Mouse (Mus musculus) limb, embryonic 13.5 days (tissue): ENCODE results near the gene Ninj2. TPM values are rescaled to one million over a fixed set of nuclear protein-coding genes. Genes with fewer than 3 reads are reported as not detected.

ENCODE experiments used
- ATAC-seq: fragments of 200-750 bp; cut with Nextera tagmentation; 2 replicates; pipeline ENCODE4 v1.8.0; 2017; ENCODE audit warnings: low read depth, moderate number of reproducible peaks, moderate TSS enrichment; ENCODE audit not compliant: low FRiP score
- H3K27ac ChIP-seq: fragments of 300-500 bp; sonication (generic); 2 replicates; pipeline ENCODE4 v1.5.1; 2015; ENCODE audit warnings: inconsistent platforms, mild to moderate bottlenecking, moderate library complexity
- H3K27me3 ChIP-seq: fragments of 300-500 bp; sonication (generic); 2 replicates; pipeline ENCODE4 v1.6.1; 2015; ENCODE audit warnings: mild to moderate bottlenecking, inconsistent platforms
- H3K36me3 ChIP-seq: fragments of 300-500 bp; sonication (generic); 2 replicates; pipeline ENCODE4 v1.6.1; 2015; ENCODE audit warnings: inconsistent platforms, mild to moderate bottlenecking, moderate library complexity
- H3K4me1 ChIP-seq: fragments of 300-500 bp; sonication (generic); 2 replicates; pipeline ENCODE4 v1.6.1; 2015; ENCODE audit warnings: inconsistent platforms
- H3K4me2 ChIP-seq: fragments of 300-500 bp; sonication (generic); replicated peaks from 2 replicates; pipeline ENCODE4 v1.6.1; 2015; ENCODE audit warnings: inconsistent platforms, mild to moderate bottlenecking, moderate library complexity
- H3K4me3 ChIP-seq: fragments of 300-500 bp; sonication (generic); 2 replicates; pipeline ENCODE4 v1.5.1; 2015; ENCODE audit warnings: moderate library complexity, mild to moderate bottlenecking, inconsistent platforms
- H3K9ac ChIP-seq: fragments of 300-500 bp; sonication (generic); 2 replicates; pipeline ENCODE4 v1.6.1; 2015; ENCODE audit warnings: mild to moderate bottlenecking, inconsistent platforms
- H3K9me3 ChIP-seq: fragments of 300-500 bp; sonication (generic); 2 replicates; pipeline ENCODE4 v1.6.1; 2016; ENCODE audit warnings: inconsistent platforms
- WGBS: fragments of 180-500 bp; shearing (Covaris S2); methylation state at CpG from one replicate; pipeline ENCODE4 v1.1.7; 2015; 5-methylcytosine and 5-hydroxymethylcytosine counted together
- polyA plus RNA-seq: library from polyadenylated mRNA; unstranded; fragments of >200 nt; fragmentation: Nextera tagmentation; extraction: Ambion mirVana; gene quantifications from 2 replicates; pipeline ENCODE4 v1.2.1, GENCODE M21; 2015

Ninj2 gene
- polyA plus RNA-seq, 1 experiment from 2014 or later, result 0.98 TPM

- peak overlapping the region; percentile 51; the same call in 1 of the 2 replicates for H3K9ac ChIP-seq
- no peaks in the 10 kb centered on the region for H3K9me3 ChIP-seq
- WGBS, result 14% methylated on average over 18 of the region's 18 CpGs
- H3K27ac ChIP-seq, result no peak overlapping the region
- peaks cover 19% of the 10 kb centered on the region for H3K4me1 ChIP-seq
- peak overlapping the region; percentile 56 for H3K4me2 ChIP-seq
- no peaks in the 10 kb centered on the region for H3K36me3 ChIP-seq
- no peak for ATAC-seq
- no peaks in the 10 kb centered on the region for H3K27me3 ChIP-seq
- H3K4me3 ChIP-seq, result peak overlapping the region; percentile 22
These were observed 94.5 kb downstream of the Ninj2 start for GRCm38 (mm10) chr6:120187587-120188176.

- peaks cover 19% of the 10 kb centered on the region for H3K4me1 ChIP-seq
- H3K4me2 ChIP-seq, result peak overlapping the region; percentile 56
- no peaks in the 10 kb centered on the region for H3K9me3 ChIP-seq
- H3K9ac ChIP-seq, result peak overlapping the region; percentile 26; the same call in 1 of the 2 replicates
- H3K4me3 ChIP-seq, result peak overlapping the region; percentile 22
- 21% methylated on average over 24 of the region's 24 CpGs for WGBS
- H3K27me3 ChIP-seq, result no peaks in the 10 kb centered on the region
- no peak overlapping the region for H3K27ac ChIP-seq
- ATAC-seq, result peak; percentile 62; the same call in 1 of the 2 replicates
- H3K36me3 ChIP-seq, result no peaks in the 10 kb centered on the region
These were observed 95.5 kb downstream of the Ninj2 start for GRCm38 (mm10) chr6:120188376-120189235.

DNA sequence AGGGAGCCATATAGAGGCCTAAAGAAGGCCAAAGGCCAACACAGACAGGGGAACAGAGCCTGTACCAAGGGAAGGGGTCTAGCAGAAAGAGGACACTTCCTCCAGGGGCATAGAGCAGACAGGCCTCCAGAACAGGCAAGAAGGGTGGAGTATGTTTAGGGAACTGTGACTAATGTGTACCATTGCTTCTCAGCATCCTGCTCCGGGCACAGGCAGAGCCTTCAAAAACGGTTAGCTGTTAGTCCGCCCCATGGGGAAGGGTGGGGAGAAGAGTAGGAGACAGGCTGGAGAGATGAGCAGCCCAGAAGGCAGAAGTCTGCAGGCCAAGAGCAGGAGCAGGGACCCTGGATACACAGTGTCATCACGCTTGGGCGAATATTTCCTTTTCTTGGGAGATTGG, 96.1 kb downstream of the Ninj2 start:
- H3K27me3 ChIP-seq, result no peaks in the 10 kb centered on the region
- no peak overlapping the region for H3K27ac ChIP-seq
- WGBS, result 86% methylated on average over 5 of the region's 5 CpGs
- peaks cover 19% of the 10 kb centered on the region for H3K4me1 ChIP-seq
- H3K4me2 ChIP-seq, result no peak overlapping the region
- H3K9me3 ChIP-seq, result no peaks in the 10 kb centered on the region
- no peak overlapping the region for H3K9ac ChIP-seq
- H3K4me3 ChIP-seq, result no peak overlapping the region
- ATAC-seq, result no peak
- H3K36me3 ChIP-seq, result no peaks in the 10 kb centered on the region

DNA sequence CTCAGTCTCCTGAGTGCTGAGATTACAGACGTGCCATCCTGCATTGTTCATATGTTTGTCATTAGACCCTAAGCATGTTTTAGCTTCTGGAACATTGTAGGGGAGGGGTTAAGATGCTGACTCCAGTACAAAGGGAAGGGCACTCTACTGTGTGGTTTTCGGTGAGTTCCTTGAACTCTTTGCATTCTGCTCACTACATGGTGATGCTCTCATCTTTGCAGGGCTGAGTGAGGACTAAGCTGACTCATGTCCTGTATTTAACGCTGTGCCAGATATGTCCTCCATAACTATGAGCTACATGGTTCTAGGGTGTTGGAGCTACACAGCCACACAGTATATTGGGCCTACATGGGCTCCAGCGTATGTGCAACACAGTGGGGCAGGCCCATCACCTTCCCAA, 97.2 kb downstream of the Ninj2 start:
- Histone ChIP-seq H3K27ac (no peak overlapping the region), H3K9me3 (no peaks in the 10 kb centered on the region), H3K36me3 (no peaks in the 10 kb centered on the region), H3K9ac (no peak overlapping the region), H3K4me1 (peaks cover 19% of the 10 kb centered on the region), H3K4me3 (no peak overlapping the region), H3K27me3 (0 out of 2 replicates have a peak, but pooled peaks cover 3% of the 10 kb centered on the region), H3K4me2 (no peak overlapping the region)
- ATAC-seq, result no peak
- WGBS, result 85% methylated on average over 4 of the region's 4 CpGs

GRCm38 (mm10) chr6:120190912-120191311, 97.8 kb downstream of the Ninj2 start:
- WGBS, result 45% methylated on average over 4 of the region's 4 CpGs
- Histone ChIP-seq H3K4me2 (no peak overlapping the region), H3K27me3 (peaks cover 7% of the 10 kb centered on the region; the same call in 1 of the 2 replicates), H3K36me3 (no peaks in the 10 kb centered on the region), H3K4me3 (no peak overlapping the region), H3K4me1 (peaks cover 19% of the 10 kb centered on the region), H3K27ac (no peak overlapping the region), H3K9ac (no peak overlapping the region), H3K9me3 (no peaks in the 10 kb centered on the region)
- ATAC-seq, result no peak

DNA sequence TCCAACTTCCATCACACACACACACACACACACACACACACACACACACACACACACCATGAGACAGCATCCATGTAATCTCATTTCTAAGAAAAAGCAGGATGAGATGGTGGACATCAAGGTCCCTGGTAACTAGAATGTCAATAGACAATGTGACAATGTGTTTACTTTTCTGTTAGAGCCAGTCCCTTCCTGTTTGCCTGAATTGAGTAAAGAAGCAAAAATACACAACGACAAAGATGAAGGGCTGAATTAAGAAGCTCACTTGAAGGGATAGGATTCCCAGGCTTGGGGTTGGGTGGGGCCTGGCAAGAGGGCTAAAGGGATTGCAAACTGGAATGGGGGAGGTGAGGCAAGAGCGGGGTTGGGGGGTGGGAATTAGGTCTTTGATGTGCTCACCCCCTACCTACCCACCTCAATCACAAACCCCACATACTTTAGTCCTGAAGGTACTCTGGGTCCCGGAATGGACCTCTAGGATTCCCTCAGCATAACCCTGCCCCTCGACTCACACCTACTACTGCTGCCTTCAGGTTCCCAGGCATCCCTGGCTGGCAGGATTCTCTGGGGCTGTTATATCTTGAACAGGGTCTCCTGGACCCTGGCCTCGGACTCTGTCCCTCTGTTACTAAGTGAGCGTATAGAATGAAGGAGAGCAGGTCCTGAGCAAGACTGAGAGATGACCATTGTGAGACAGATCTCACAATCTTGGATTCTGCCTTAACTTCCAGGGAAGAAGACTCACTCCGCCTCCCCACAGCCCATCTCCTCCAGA, 98.4 kb downstream of the Ninj2 start:
- no peak overlapping the region for H3K9ac ChIP-seq
- H3K4me2 ChIP-seq, result 0 out of 2 replicates have a peak overlapping the region, but pooled peaks have one; percentile 9
- H3K27ac ChIP-seq, result no peak overlapping the region
- H3K9me3 ChIP-seq, result no peaks in the 10 kb centered on the region
- peaks cover 19% of the 10 kb centered on the region for H3K4me1 ChIP-seq
- H3K36me3 ChIP-seq, result no peaks in the 10 kb centered on the region
- H3K27me3 ChIP-seq, result peaks cover 7% of the 10 kb centered on the region; the same call in 1 of the 2 replicates
- 57% methylated on average over 7 of the region's 7 CpGs for WGBS
- ATAC-seq, result no peak
- H3K4me3 ChIP-seq, result no peak overlapping the region

- no peak for ATAC-seq
- Histone ChIP-seq H3K4me1 (peaks cover 19% of the 10 kb centered on the region), H3K27ac (no peak overlapping the region), H3K9ac (no peak overlapping the region), H3K27me3 (peaks cover 7% of the 10 kb centered on the region; the same call in 1 of the 2 replicates), H3K4me3 (no peak overlapping the region), H3K4me2 (0 out of 2 replicates have a peak overlapping the region, but pooled peaks have one; percentile 9), H3K9me3 (no peaks in the 10 kb centered on the region), H3K36me3 (no peaks in the 10 kb centered on the region)
- 31% methylated on average over 13 of the region's 15 CpGs for WGBS
These were observed 99.2 kb downstream of the Ninj2 start for GRCm38 (mm10) chr6:120192211-120192870.

- H3K4me1 ChIP-seq, result peaks cover 11% of the 10 kb centered on the region
- H3K9ac ChIP-seq, result no peak overlapping the region
- H3K9me3 ChIP-seq, result no peaks in the 10 kb centered on the region
- H3K27me3 ChIP-seq, result peaks cover 7% of the 10 kb centered on the region; the same call in 1 of the 2 replicates
- no peak overlapping the region for H3K4me3 ChIP-seq
- no peak for ATAC-seq
- H3K27ac ChIP-seq, result no peak overlapping the region
- no peaks in the 10 kb centered on the region for H3K36me3 ChIP-seq
- H3K4me2 ChIP-seq, result no peak overlapping the region
- WGBS, result 20% methylated on average over 5 of the region's 5 CpGs
These were observed 100.0 kb downstream of the Ninj2 start for GRCm38 (mm10) chr6:120193174-120193573.

DNA sequence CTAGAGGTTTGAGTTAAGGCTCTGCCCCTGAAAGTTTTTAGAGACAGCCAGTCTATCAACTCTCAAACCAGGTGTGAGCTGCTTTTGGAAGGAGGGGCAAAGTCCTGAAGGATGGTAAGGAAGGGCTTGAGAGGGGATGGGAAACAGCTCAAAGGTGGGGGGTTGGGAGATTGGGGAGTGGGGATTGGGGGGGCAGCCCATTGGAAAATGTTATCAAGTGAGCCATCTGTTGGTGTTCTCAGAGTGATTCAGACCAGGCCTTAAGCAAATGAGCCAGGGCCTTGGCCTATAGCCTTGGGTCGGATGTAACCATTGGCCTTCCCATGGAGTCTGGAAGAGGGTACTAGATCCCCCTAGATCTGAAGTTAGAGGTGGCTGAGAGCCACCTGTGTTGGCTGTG, 100.6 kb downstream of the Ninj2 start:
- Histone ChIP-seq H3K27me3 (peaks cover 7% of the 10 kb centered on the region; the same call in 1 of the 2 replicates), H3K9me3 (no peaks in the 10 kb centered on the region), H3K27ac (no peak overlapping the region), H3K4me2 (no peak overlapping the region), H3K36me3 (no peaks in the 10 kb centered on the region), H3K4me1 (peaks cover 4% of the 10 kb centered on the region; the same call in 1 of the 2 replicates), H3K9ac (no peak overlapping the region), H3K4me3 (no peak overlapping the region)
- WGBS, result 79% methylated on average over 1 of the region's 1 CpGs
- no peak for ATAC-seq

DNA sequence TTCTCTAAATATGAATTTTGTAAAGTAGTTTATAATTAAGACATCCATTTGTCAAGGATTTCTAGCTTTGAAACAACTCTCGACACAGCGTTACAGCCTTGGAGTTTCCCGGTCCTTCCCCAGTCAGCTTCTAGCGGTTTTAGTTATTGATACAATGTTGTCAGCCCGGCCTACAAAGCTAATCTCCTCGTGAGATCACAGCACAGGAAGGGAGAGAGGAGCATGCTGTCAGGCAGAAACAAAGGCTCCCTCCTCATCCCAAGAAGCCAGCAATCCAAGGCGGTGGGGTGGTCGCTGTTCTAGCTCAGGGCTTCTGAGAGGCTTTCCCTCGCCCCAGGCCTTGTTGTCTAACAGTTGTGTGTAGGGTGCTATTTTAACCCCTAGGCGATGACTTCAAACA, 101.2 kb downstream of the Ninj2 start:
- Histone ChIP-seq H3K36me3 (no peaks in the 10 kb centered on the region), H3K27me3 (peaks cover 7% of the 10 kb centered on the region; the same call in 1 of the 2 replicates), H3K4me3 (no peak overlapping the region), H3K27ac (no peak overlapping the region), H3K4me1 (peaks cover 4% of the 10 kb centered on the region; the same call in 1 of the 2 replicates), H3K9me3 (no peaks in the 10 kb centered on the region), H3K9ac (no peak overlapping the region), H3K4me2 (no peak overlapping the region)
- 43% methylated on average over 10 of the region's 10 CpGs for WGBS
- ATAC-seq, result no peak

DNA sequence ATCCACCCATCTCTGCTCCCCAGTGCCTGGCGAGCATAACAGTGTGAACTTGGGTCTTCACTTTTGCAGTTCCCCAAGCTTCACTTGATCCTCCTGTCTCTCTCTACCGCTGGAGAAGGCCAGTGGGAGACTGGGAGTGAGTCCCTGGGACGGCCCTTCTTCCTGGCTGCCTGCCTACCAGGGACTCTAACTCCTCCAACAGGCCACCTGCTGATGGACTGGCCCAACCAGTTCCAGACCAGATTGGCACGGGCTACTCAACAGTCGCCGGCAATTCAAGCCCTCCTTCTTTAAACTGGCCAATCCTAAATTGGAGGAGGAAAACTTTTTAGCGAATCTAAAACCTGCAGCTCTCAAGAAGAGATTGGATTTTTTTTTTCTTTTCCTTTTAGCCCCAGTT, 101.8 kb downstream of the Ninj2 start:
- no peak overlapping the region for H3K4me3 ChIP-seq
- no peaks in the 10 kb centered on the region for H3K9me3 ChIP-seq
- H3K27me3 ChIP-seq, result peaks cover 7% of the 10 kb centered on the region; the same call in 1 of the 2 replicates
- 16% methylated on average over 7 of the region's 7 CpGs for WGBS
- H3K4me1 ChIP-seq, result peaks cover 9% of the 10 kb centered on the region; the same call in 1 of the 2 replicates
- ATAC-seq, result no peak
- no peak overlapping the region for H3K4me2 ChIP-seq
- no peak overlapping the region for H3K9ac ChIP-seq
- H3K36me3 ChIP-seq, result no peaks in the 10 kb centered on the region
- no peak overlapping the region for H3K27ac ChIP-seq
